Mouse (Mus musculus) CD4-positive, CD25-positive, alpha-beta regulatory T cell, adult 4 months (primary cell): ENCODE results near the gene Slc38a6. TPM values are rescaled to one million over a fixed set of nuclear protein-coding genes. Genes with fewer than 3 reads are reported as not detected.

Experiments
- ATAC-seq: one replicate; pipeline ENCODE4 v1.8.0; 2017
- polyA plus RNA-seq, 2 experiments: library from polyadenylated mRNA; unstranded; fragments of 100-300 nt; shearing (Covaris generic); gene quantifications; one replicate each; pipeline ENCODE4 v1.2.1; 2017

Gene Slc38a6
- polyA plus RNA-seq, 2 experiments from 2014 or later: 6.8 to 7.5 TPM

DNA sequence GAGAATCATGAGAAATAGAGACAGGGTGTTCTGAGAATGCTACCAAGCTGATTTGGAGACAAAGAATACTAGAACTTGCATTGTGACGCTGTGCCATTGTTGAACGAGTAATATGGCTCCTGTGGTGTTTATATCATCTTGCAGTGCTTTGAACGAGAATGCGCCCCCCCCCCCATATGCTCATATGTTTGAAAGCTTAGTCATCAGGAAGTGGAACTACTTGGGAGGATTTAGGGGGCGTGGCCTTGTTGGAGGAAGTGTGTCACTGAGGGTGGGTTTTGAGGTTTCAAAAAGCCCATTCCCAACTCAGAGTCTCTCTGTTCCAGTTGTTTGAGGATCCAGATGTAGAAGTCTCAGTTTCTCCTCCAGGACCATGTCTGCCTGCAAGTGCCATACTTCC lies 108.0 kb downstream of the Slc38a6 start:
- ATAC-seq: no peak

DNA sequence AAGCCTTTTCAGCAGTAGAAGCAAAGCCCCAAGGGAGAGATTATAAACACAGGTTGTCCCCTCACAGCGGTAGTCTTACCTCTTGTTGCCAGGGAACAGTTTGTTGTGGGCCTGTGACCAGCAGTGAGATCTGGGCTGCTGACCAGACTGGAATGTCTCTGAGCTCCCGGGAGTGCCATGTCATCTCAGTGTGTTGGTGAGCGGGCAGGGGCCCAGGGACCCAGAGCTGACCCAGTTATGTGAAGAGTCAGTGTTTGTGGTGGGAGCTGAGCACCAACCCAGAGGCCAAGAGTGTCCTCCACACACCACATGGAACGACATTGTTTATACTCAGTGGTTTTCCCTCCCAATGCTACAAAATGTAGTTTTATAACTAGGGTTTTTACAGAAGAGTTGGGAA lies 112.8 kb downstream of the Slc38a6 start:
- no peak for ATAC-seq

DNA sequence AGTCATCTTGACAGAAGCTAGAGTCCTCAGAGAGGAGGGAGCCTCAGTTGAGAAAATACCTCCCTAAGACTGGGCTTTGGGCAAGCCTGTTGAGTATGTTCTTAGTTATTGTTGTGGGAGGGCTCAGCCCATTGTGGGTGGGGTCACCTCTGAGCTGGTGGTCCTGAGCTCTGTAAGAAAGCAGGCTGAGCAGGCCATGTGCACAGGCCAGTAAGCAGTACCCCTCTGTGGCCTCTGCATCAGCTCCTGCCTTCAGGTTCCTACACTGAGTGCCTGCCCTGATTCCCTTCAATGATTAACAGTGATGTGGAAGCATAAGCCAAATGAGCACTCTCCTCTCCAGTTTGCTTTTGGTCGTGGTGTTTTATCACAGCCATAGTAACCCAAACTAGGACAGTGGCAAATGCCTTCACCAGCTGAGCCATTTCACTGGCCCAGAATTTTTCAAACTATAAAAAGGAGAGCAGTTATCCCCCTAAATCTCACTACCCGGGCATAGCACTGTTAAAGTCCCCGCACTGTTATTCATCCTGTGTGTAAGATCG lies 114.0 kb downstream of the Slc38a6 start:
- ATAC-seq: no peak

DNA sequence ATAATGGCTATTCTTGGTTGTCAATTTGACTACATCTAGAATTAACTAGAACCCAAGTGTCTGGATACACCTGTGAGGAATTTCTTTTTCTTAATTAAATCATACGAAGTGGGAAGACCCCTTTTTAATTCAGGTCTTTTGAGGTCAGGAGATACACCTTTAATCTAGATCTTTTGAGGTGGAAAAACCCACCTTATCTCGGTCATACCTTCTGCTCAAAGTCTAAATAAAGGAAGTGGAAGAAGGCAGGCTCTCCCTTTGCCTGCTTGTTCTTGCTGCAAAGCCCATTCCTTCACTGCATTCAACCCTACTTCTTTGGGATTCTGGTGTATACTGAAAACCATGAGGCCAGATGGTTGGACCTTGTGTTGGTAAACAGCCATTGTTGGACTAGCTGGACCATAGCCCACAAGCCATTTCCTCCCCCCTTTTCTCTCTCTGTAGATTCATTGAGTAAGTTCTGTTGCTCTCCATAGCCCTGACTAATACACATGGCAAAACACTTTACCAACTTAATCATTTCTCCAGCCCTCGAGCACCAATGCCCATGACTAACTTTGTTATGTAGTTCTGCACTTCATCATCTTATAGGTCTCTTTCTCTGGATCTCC lies 115.0 kb downstream of the Slc38a6 start:
- no peak for ATAC-seq

DNA sequence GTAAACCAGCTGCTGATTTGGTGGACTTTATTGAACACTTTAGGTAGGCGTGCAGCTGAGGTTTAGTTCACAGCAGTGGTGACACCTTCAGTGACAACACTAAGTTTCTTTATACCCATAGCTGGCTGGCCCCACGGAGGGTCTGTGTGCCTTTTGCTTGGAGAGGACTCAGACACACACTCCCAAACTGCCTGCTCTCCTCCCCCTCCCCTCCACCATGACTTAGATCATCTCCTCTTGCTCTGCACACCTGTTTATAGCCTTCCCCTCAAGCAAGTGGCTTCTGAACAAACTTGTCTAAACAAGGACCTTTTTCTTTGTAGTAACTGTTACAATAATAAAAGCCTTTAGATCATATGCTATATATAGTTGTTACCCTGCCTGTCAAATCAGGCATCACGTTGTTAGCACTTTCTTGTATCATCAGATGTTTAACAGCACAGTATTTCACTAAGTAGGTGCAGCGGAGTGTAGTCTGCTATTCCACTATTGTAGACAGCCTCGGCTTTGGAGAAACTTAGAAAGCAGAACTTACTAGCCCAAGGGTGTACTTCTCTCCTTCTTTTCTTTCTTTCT lies 115.6 kb downstream of the Slc38a6 start:
- no peak for ATAC-seq

DNA sequence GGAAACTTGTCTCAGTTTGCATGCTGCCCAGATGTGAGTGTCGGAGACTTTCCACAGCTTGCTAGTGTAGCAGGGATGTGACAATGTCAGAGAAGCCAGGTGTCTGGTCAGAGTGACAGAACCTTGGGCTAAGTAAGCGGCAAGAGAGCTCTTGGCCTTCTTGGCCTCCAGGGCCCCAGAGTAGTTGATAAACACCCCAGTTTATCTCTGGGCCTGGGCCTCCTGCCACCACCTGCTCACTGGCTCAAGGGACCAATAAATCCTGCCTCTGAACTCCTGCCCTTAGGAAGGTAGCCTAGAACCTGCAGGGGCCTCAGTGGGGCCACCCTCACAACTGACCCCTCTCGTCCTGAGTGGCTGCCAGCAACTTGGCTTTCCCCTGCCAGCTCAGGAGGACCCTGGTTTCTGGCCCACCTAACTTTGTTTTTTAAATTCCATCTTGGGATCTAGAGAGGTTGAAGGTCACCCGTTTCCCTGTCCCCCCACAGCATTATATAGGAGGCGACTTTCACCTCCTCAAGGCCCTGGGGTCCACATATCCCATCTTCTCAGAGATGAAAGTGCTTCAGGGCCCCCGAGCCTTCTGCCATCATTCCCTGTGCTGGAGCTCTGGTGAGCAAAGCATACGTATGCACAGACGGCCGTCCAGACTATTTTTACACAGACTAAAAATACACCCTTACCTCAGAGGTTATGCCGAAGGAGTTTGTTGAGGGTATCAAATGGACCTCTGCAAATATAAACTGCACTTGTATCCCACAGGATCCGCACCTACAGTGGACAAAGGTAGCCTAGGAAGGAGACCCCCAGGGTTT lies 116.5 kb downstream of the Slc38a6 start:
- ATAC-seq: no peak

Other genes starting within 250 kb of the Slc38a6 start
- not detected for gene Six1, start 232.9 kb upstream of the Slc38a6 start, polyA plus RNA-seq
- under 1 TPM in 1 of 2 experiments, not detected in 1; 0.16 TPM for gene Six4, start 173.3 kb upstream of the Slc38a6 start, polyA plus RNA-seq
- 10 to 100 TPM; 29.4 to 31.4 TPM for gene Mnat1, start 163.1 kb upstream of the Slc38a6 start, polyA plus RNA-seq
- 10 to 100 TPM; 15.6 to 17.7 TPM for gene Trmt5, start 69 bp upstream of the Slc38a6 start, polyA plus RNA-seq